Mouse (Mus musculus) limb, embryonic 13.5 days (tissue): ENCODE results near the gene Gm45716. TPM values are rescaled to one million over a fixed set of nuclear protein-coding genes. Genes with fewer than 3 reads are reported as not detected.

Experiments
- polyA plus RNA-seq: library from polyadenylated mRNA; unstranded; fragments of >200 nt; fragmentation: Nextera tagmentation; extraction: Ambion mirVana; gene quantifications from 2 replicates; pipeline ENCODE4 v1.2.1, GENCODE M21; 2015

Gm45716 gene
- polyA plus RNA-seq, 1 experiment from 2014 or later, result 8.3 TPM

Other genes starting within 250 kb of the Gm45716 start
- 6.9 and 8.2 TPM in 2 replicates for gene Pctp, start 184.8 kb upstream of the Gm45716 start, polyA plus RNA-seq
- 17.1 and 18.1 TPM in 2 replicates for gene Tmem100, start 157.3 kb upstream of the Gm45716 start, polyA plus RNA-seq
- 36.7 and 37.4 TPM in 2 replicates for gene Mmd, start 61.8 kb downstream of the Gm45716 start, polyA plus RNA-seq
- 1.3 and 1.9 TPM in 2 replicates for gene Hlf, start 203.2 kb downstream of the Gm45716 start, polyA plus RNA-seq